Mouse (Mus musculus) myocyte (in vitro differentiated cells): ENCODE measurements around the gene Smok3c. TPM values are rescaled to one million over a fixed set of nuclear protein-coding genes. Genes with fewer than 3 reads are reported as not detected.
"Not testable (repeated sequence)": the region's sequence is repeated elsewhere in the genome, so short reads cannot be mapped to it uniquely, and the experiment has no call there.

Experiments used
- H3K27me3 ChIP-seq: one replicate; pipeline ENCODE4 v1.6.1; 2011; ENCODE audit not compliant: control insufficient read depth, insufficient read depth, insufficient read length
- H3K36me3 ChIP-seq: one replicate; pipeline ENCODE4 v1.6.1; 2011; ENCODE audit not compliant: control insufficient read depth, insufficient read depth
- H3K4me2 ChIP-seq: one replicate; pipeline ENCODE4 v1.6.1; 2011; ENCODE audit warnings: low read depth, control low read depth
- H3K4me3 ChIP-seq: one replicate; pipeline ENCODE4 v1.5.1; 2011; ENCODE audit warnings: mild to moderate bottlenecking, control low read depth, moderate library complexity
- H3K79me2 ChIP-seq: one replicate; pipeline ENCODE4 v1.6.1; 2011; ENCODE audit not compliant: control insufficient read depth, insufficient read depth
- H3ac ChIP-seq: one replicate; pipeline ENCODE4 v1.6.1; 2011; ENCODE audit not compliant: control insufficient read depth, insufficient read length
- CEBPB ChIP-seq: IDR thresholded peaks from 2 replicates; pipeline ENCODE4 v1.6.1; 2011; ENCODE audit warnings: mild to moderate bottlenecking, moderate library complexity; ENCODE audit not compliant: poor library complexity, insufficient read depth, severe bottlenecking
- E2F4 ChIP-seq: IDR thresholded peaks from one replicate; pipeline ENCODE4 v1.6.1; 2011; ENCODE audit warnings: mild to moderate bottlenecking, control low read depth, moderate library complexity; ENCODE audit not compliant: insufficient read depth
- MAX ChIP-seq: IDR thresholded peaks from one replicate; pipeline ENCODE4 v1.6.1; 2011; ENCODE audit warnings: low read depth, mild to moderate bottlenecking, control low read depth
- MYOD1 ChIP-seq, 3 experiments: IDR thresholded peaks; one replicate each; pipeline ENCODE4 v1.6.1; 2011; ENCODE audit warnings: control low read depth in 2 of 3, low read depth in 2 of 3, mild to moderate bottlenecking in 2 of 3, moderate library complexity in 1 of 3; ENCODE audit not compliant: insufficient read length in 2 of 3, control insufficient read depth in 1 of 3
- MYOG ChIP-seq, 3 experiments: IDR thresholded peaks; one replicate each; pipeline ENCODE4 v1.6.1; 2011; ENCODE audit warnings: control low read depth in 2 of 3, low read depth in 2 of 3, mild to moderate bottlenecking in 2 of 3; ENCODE audit not compliant: insufficient read length in 2 of 3, control insufficient read depth in 1 of 3, insufficient read depth in 1 of 3
- POLR2A ChIP-seq: IDR thresholded peaks from one replicate; pipeline ENCODE4 v1.6.1; 2011; ENCODE audit warnings: low read depth, mild to moderate bottlenecking, control low read depth, moderate library complexity; ENCODE audit not compliant: insufficient read length
- POLR2AphosphoS2 ChIP-seq: IDR thresholded peaks from one replicate; pipeline ENCODE4 v1.6.1; 2011; ENCODE audit warnings: low read depth, control low read depth; ENCODE audit not compliant: insufficient read length
- REST ChIP-seq: IDR thresholded peaks from one replicate; pipeline ENCODE4 v1.6.1; 2011; ENCODE audit warnings: mild to moderate bottlenecking, control low read depth, moderate library complexity; ENCODE audit not compliant: insufficient read depth, insufficient read length
- SRF ChIP-seq: IDR thresholded peaks from one replicate; pipeline ENCODE4 v1.6.1; 2011; ENCODE audit warnings: low read depth; ENCODE audit not compliant: control insufficient read depth, insufficient read length
- TCF12 ChIP-seq: IDR thresholded peaks from one replicate; pipeline ENCODE4 v1.6.1; 2011; ENCODE audit warnings: mild to moderate bottlenecking, control low read depth; ENCODE audit not compliant: poor library complexity, insufficient read depth, severe bottlenecking
- TCF3 ChIP-seq: IDR thresholded peaks from one replicate; pipeline ENCODE4 v1.6.1; 2011; ENCODE audit warnings: low read depth, control low read depth; ENCODE audit not compliant: insufficient read length
- USF1 ChIP-seq: IDR thresholded peaks from one replicate; pipeline ENCODE4 v1.6.1; 2011; ENCODE audit warnings: low read depth, mild to moderate bottlenecking, control low read depth, moderate library complexity
- polyA plus RNA-seq: library from polyadenylated mRNA; unstranded; fragments of >200 nt; fragmentation: generic; extraction: Trizol; gene quantifications from one replicate; pipeline ENCODE4 v1.2.1, GENCODE M21; 2012; ENCODE audit warnings: missing spikeins

Smok3c gene
- polyA plus RNA-seq = not detected

GRCm38 (mm10) chr5:138052894-138053293 is at the start of gene Smok3c:
Gene Smok3c (plus strand): TSS chr5:138053194.
- not testable (repeated sequence) for H3K79me2 ChIP-seq, H3ac ChIP-seq

GRCm38 (mm10) chr5:138009437-138009836 is 43.6 kb upstream of the Smok3c start:
- no peaks in the 10 kb centered on the region for H3K36me3 ChIP-seq
- TF ChIP-seq MAX (no peak), MYOD1 (IDR thresholded peaks at IDR 0.05; ENCODE audit: control insufficient read depth in 1 of 3, insufficient read length in 2 of 3, low read depth in 2 of 3) (no peak), E2F4 (no peak), CEBPB (no peak), USF1 (no peak), REST (no peak), MYOG (IDR thresholded peaks at IDR 0.05; ENCODE audit: control insufficient read depth in 1 of 3, insufficient read depth in 1 of 3, insufficient read length in 2 of 3, low read depth in 2 of 3) (no peak), POLR2A (no peak), TCF3 (no peak), POLR2AphosphoS2 (no peak), TCF12 (no peak), SRF (no peak)
- no peaks in the 10 kb centered on the region for H3K79me2 ChIP-seq
- H3K4me3 ChIP-seq = no peak overlapping the region
- no peak overlapping the region for H3K4me2 ChIP-seq
- no peaks in the 10 kb centered on the region for H3K27me3 ChIP-seq
- H3ac ChIP-seq = no peak overlapping the region

More at GRCm38 (mm10) chr5:138052894-138053293, at the start of gene Smok3c:
- H3K4me3 ChIP-seq, H3K27me3 ChIP-seq, H3K4me2 ChIP-seq, H3K36me3 ChIP-seq: not testable (repeated sequence)

GRCm38 (mm10) chr5:138012382-138012781 is 40.6 kb upstream of the Smok3c start:
- H3K27me3 ChIP-seq = no peaks in the 10 kb centered on the region
- H3ac ChIP-seq = no peak overlapping the region
- H3K79me2 ChIP-seq = no peaks in the 10 kb centered on the region
- TF ChIP-seq MYOG (IDR thresholded peaks at IDR 0.05; ENCODE audit: control insufficient read depth in 1 of 3, insufficient read depth in 1 of 3, insufficient read length in 2 of 3, low read depth in 2 of 3) (no peak), POLR2A (no peak), CEBPB (no peak), TCF12 (no peak), E2F4 (no peak), USF1 (no peak), REST (no peak), SRF (no peak), POLR2AphosphoS2 (no peak), MAX (no peak), TCF3 (no peak)
- H3K36me3 ChIP-seq = no peaks in the 10 kb centered on the region
- H3K4me3 ChIP-seq = no peak overlapping the region
- H3K4me2 ChIP-seq = no peak overlapping the region

GRCm38 (mm10) chr5:138016530-138016929 is 36.5 kb upstream of the Smok3c start:
- no peak overlapping the region for H3K4me2 ChIP-seq
- no peaks in the 10 kb centered on the region for H3K27me3 ChIP-seq
- no peaks in the 10 kb centered on the region for H3K36me3 ChIP-seq
- no peak overlapping the region for H3K4me3 ChIP-seq
- no peak overlapping the region for H3ac ChIP-seq
- TF ChIP-seq MYOD1 (IDR thresholded peaks at IDR 0.05; ENCODE audit: control insufficient read depth in 1 of 3, insufficient read length in 2 of 3, low read depth in 2 of 3) = no peak
- no peak for TF ChIP-seq POLR2A
- TF ChIP-seq CEBPB = no peak
- no peak for TF ChIP-seq E2F4
- TF ChIP-seq MYOG (IDR thresholded peaks at IDR 0.05; ENCODE audit: control insufficient read depth in 1 of 3, insufficient read depth in 1 of 3, insufficient read length in 2 of 3, low read depth in 2 of 3) = no peak
- no peak for TF ChIP-seq TCF3
- no peak for TF ChIP-seq SRF
- TF ChIP-seq MAX = no peak
- TF ChIP-seq USF1 = no peak
- no peak for TF ChIP-seq TCF12
- no peaks in the 10 kb centered on the region for H3K79me2 ChIP-seq

GRCm38 (mm10) chr5:138016997-138017396 is 36.0 kb upstream of the Smok3c start:
- no peak overlapping the region for H3K4me3 ChIP-seq
- no peaks in the 10 kb centered on the region for H3K27me3 ChIP-seq
- no peaks in the 10 kb centered on the region for H3K79me2 ChIP-seq
- no peak overlapping the region for H3K4me2 ChIP-seq
- H3K36me3 ChIP-seq = no peaks in the 10 kb centered on the region
- H3ac ChIP-seq = no peak overlapping the region
- no peak for TF ChIP-seq MAX
- no peak for TF ChIP-seq E2F4
- no peak for TF ChIP-seq POLR2A
- TF ChIP-seq USF1 = no peak
- TF ChIP-seq TCF12 = no peak
- TF ChIP-seq MYOG (IDR thresholded peaks at IDR 0.05; ENCODE audit: control insufficient read depth in 1 of 3, insufficient read depth in 1 of 3, insufficient read length in 2 of 3, low read depth in 2 of 3) = no peak
- no peak for TF ChIP-seq POLR2AphosphoS2
- no peak for TF ChIP-seq REST
- no peak for TF ChIP-seq TCF3
- no peak for TF ChIP-seq MYOD1 (IDR thresholded peaks at IDR 0.05; ENCODE audit: control insufficient read depth in 1 of 3, insufficient read length in 2 of 3, low read depth in 2 of 3)
- TF ChIP-seq SRF = no peak
- no peak for TF ChIP-seq CEBPB

- not testable (repeated sequence) for H3K79me2 ChIP-seq, H3ac ChIP-seq, H3K4me2 ChIP-seq, H3K4me3 ChIP-seq, H3K36me3 ChIP-seq, H3K27me3 ChIP-seq
These were observed 33.4 kb upstream of the Smok3c start for GRCm38 (mm10) chr5:138019577-138019976.

GRCm38 (mm10) chr5:138020961-138021479 is 32.0 kb upstream of the Smok3c start, which contains the start of the genes Smok3a and Smok3b:
Gene Smok3a (plus strand): TSS chr5:138021261.
Gene Smok3b (plus strand): TSS chr5:138021429.
- not testable (repeated sequence) for H3K4me3 ChIP-seq, H3K4me2 ChIP-seq, H3K79me2 ChIP-seq, H3K36me3 ChIP-seq, H3ac ChIP-seq, H3K27me3 ChIP-seq
